Mouse (Mus musculus) heart, adult 2 months (tissue): ENCODE data around the gene Tas1r2.

Experiments
- CTCF ChIP-seq: fragments of 200-600 bp; IDR thresholded peaks from 2 replicates; pipeline ENCODE4 v1.8.1; 2022; ENCODE audit warnings: antibody characterized with exemption, mild to moderate bottlenecking, moderate library complexity
- EP300 ChIP-seq: fragments of 200-500 bp; IDR thresholded peaks from 2 replicates; pipeline ENCODE4 v1.6.1; 2011; ENCODE audit warnings: low read depth, low read length, control low read depth; ENCODE audit not compliant: insufficient read depth
- POLR2A ChIP-seq: fragments of 200-500 bp; IDR thresholded peaks from 2 replicates; pipeline ENCODE4 v1.6.1; 2011; ENCODE audit warnings: mild to moderate bottlenecking, low read depth, low read length, control low read depth; ENCODE audit not compliant: insufficient read depth

GRCm38 (mm10) chr4:139698602-139699001 lies 45.3 kb downstream of the Tas1r2 start:
- TF ChIP-seq CTCF (no peak), POLR2A (no peak), EP300 (no peak)
